Mouse (Mus musculus): Measurements from ENCODE around the gene Orm1. TPM values are rescaled to one million over a fixed set of nuclear protein-coding genes. Genes with fewer than 3 reads are reported as not detected.

Orm1 gene
- total RNA-seq, 4 experiments from 2014 or later = 18.5 to 49.4 (median 27.4) TPM

DNA sequence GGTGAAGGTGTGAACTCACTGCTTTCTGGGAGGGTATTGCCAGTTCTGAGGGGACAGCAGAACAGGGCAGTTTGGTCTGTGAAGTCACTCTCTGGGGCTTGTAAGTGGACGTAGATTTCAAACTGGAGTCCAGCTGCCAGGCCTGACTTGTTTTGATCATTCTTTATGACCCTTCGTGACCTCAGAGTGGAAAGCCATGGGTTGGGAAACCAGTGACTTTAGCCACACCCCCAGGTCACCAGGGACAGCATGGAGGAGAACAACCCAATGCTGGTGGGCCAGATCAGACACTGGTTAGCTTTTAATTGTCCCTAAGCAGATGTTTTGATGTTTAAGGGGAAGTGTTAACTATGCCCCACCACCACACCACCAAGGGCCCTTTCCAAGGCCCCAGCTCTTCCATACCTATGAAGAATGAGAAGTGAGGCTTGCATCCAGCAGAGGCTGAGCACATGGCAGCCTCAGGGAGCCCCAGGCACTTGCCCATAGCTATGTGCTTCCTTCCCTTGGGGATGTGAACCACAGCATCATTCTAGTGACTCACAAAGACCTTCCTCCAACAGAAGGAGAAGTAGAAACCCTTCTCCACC, 12.7 kb downstream of the Orm1 start:
- DNase-seq = peak; percentile 26

DNA sequence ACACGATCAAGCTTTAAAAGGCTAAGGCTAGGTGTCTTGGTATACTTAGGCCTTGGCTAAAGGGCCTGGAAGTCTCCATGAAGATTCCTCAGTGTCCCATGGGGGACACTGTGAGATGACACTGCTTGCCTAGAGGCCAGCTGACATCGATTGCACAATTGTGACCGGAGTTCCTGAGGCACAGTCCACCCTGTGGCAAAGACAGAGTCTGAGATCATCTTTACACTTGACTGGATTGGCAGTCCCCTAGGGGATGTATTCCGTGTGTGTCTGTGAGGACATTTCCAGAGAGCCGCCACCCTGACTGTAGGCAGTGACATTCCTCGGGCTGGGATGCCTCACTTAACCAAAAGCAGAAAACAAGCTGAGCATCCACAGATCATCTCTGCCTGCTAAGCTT, 15.5 kb downstream of the Orm1 start:
- no peak for DNase-seq

- peak; percentile 54 for DNase-seq
These were observed 17.8 kb downstream of the Orm1 start, which contains the start of gene Orm2 for GRCm38 (mm10) chr4:63362150-63362549. Gene Orm2 (plus strand): TSS chr4:63362449.

GRCm38 (mm10) chr4:63368577-63368976, 24.2 kb downstream of the Orm1 start:
- peak; percentile 73 for DNase-seq

DNA sequence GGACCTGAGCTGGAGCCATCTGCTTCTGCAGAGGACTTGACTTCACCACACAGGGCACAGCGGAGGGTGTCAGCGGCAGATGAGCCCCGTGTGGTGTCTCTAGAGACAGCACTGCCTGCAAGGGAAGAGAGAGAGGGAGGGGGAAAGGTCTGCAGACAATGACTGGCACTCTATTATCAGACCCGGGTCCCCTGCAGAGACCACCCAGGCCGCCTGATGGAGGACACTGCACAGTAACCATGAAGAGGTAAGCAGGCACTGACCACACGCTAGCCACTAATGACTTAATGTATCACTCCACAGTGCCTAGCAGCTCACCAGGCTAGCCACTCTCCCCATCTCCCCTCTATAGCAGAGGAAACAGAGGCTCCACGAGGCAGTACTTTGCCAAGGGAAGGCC, 26.5 kb downstream of the Orm1 start:
- DNase-seq = no peak

DNA sequence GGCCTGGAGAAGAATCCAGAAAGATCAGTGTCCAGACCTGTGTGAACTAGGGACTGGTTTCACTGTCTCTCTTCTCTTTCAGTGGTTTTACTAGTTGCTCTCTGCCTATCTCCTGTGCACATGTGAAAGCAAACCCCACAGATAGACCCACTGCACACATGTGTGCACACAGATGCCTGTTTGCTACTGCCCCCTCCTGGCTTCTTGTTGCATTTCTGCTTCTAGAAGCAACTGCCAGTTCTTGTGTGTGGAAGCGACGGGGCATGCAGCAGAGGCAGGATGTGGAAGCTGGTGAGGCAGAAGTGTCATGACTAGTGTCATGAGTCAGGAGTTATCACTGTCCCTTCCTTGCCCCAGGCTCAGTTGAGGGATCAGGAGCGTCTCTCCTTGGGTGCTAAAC, 27.5 kb downstream of the Orm1 start:
- DNase-seq = no peak

DNA sequence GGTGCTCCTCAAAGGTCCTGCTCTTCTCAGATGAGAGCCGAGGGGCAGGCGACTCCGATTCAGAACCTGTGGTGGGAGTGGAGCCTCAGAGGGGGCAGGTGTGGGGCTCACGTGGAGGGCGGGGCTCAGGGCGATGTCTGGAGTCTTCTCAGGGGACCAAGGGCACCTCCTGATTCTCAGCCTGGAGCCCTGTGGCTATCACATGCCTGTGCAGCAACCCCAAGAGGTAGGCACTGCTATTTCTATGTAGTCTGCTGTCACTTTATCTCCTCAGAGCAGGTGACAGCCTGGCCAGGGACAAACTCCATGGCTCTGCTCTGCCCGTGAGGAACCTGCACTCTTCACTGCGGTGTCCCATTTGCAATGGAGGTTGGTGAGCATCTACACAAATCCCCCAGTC, 29.0 kb downstream of the Orm1 start:
- no peak for DNase-seq

GRCm38 (mm10) chr4:63374331-63374730, 30.0 kb downstream of the Orm1 start:
- DNase-seq = no peak

GRCm38 (mm10) chr4:63375367-63375766, 31.0 kb downstream of the Orm1 start:
- no peak for DNase-seq

- DNase-seq = no peak
These were observed 33.1 kb downstream of the Orm1 start for GRCm38 (mm10) chr4:63377483-63377882.

DNA sequence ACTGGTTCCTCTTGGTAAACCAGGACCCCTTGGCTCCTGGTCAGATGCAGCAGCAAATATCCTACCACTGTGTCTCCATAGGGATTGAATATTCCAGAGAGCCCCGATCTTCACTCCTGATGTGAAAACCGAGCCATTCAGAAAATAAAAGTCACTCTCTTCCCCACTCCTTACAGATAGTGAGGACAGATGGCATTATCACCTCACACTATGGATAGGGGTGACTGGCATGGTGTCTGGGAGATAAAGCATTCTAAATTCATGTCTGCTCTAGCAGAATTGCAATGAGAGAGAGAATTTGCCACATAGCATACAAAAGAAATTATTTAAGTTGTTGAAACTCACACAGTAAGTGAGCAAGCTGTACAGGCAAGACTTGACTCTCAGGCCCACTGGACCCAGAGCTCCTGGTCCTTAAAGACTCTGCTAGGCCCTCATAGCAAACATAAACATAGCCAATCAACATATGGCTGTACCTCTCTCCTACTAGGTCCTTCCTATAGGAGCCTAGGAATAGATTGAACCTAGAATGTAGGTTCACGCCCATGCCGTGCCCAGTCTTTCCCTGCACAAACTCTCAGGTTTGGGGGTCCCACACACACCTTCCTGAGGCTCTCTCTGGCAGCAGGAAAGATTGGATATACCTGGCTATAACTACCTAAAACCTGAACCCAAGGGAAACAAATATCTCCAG, 38.5 kb downstream of the Orm1 start:
- no peak for DNase-seq

GRCm38 (mm10) chr4:63383474-63383873, 39.1 kb downstream of the Orm1 start:
- DNase-seq = no peak

GRCm38 (mm10) chr4:63384262-63384661, 39.9 kb downstream of the Orm1 start:
- DNase-seq = no peak

DNA sequence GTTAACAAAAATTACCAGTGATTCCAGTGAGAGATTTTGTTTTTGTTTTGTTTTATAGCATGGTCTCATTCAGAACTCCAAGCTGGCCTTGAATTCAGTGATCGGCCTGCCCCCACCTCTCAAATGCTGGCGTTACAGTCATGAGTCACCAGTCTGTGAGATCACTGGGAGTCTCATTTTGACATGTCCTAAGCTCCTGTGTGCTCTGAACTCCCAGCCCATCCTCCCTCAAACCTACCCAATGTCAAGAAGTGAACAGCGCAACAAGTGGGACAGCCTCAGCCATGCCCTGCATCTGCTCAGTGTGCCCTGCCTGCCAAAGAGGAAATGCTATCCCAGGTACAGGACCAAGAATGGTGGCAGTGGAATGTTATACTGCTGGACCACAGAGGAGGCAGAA, 40.9 kb downstream of the Orm1 start:
- DNase-seq = no peak

- no peak for DNase-seq
These were observed 41.4 kb downstream of the Orm1 start for GRCm38 (mm10) chr4:63385784-63386183.

DNA sequence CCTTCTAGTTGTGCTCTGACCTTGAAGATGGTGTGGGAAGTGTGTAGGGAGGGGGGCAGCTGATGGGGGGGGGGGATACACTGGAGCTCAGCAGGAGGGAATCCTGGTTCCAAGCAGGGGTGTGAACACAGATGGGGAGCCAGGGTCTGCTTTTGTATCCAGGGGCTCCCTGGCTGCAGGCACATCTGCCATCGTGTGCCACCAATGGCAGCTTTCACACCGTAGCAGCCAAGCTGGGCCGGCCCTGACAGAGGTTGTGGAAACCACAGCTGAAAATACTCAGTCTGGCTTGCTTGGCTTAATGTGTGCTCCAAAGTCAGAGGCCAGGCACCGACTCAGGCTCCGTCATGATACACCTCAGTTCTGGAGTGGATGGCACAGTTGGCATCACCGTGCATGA, 43.7 kb downstream of the Orm1 start:
- no peak for DNase-seq

DNA sequence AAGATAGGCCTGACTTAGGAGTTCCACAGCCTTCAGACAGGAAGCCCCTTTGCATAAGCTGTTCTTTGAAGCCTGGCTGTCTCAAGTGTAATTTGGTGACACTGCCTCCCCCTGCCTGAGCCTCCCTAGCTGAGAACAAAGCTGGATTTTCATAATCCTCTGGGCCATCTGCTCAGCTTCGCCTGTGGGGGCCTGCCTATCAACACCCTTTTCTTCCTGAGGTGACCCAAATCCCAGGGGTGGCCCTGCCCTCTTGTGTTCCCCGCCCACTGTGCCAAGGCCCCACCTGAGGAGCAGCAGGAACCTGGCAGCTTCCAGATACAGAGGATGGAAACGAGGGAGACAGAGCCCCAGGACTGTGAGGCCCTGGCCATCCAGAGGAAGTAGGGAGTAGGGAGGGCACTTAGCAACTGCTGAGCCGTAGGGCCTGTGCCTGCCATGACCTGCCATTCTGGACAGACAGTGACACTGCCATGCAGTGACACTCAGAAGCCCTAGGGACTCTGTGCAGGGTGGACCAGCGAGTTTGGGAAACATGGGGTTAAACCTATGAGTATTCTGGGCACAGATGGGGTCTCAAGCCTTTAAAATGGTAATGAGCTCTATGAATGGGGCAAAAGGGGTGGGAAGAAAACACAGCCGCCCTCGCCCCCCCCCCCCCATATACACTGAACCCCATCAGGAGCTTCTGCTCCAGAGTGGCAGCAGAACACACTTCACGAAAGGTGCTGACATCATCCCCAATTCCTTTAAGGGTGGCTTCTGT, 44.9 kb downstream of the Orm1 start:
- no peak for DNase-seq

GRCm38 (mm10) chr4:63389887-63390528, 45.6 kb downstream of the Orm1 start:
- DNase-seq = no peak

- no peak for DNase-seq
These were observed 47.0 kb downstream of the Orm1 start for GRCm38 (mm10) chr4:63391322-63391721.

Data from adrenal gland, adult 8-10 months (tissue).